Mouse (Mus musculus) cortical plate, adult 2 months (tissue): ENCODE measurements around the gene Mcu.

Source experiments
- CTCF ChIP-seq: fragments of 200-500 bp; IDR thresholded peaks from 2 replicates; pipeline ENCODE4 v1.5.1; 2011; ENCODE audit warnings: mild to moderate bottlenecking, control low read depth, low read length; ENCODE audit not compliant: insufficient read depth; ENCODE audit errors: extremely low read depth
- POLR2A ChIP-seq: fragments of 200-500 bp; IDR thresholded peaks from 2 replicates; pipeline ENCODE4 v1.6.1; 2011; ENCODE audit warnings: mild to moderate bottlenecking, low read length, control low read depth; ENCODE audit not compliant: insufficient read depth; ENCODE audit errors: extremely low read depth

- TF ChIP-seq CTCF (no peak), POLR2A (no peak)
Observed at GRCm38 (mm10) chr10:59547426-59547825, 69.1 kb downstream of the Mcu start.
